Mouse (Mus musculus) heart, postnatal 0 days (tissue): ENCODE measurements around the gene Dlec1. TPM values are rescaled to one million over a fixed set of nuclear protein-coding genes. Genes with fewer than 3 reads are reported as not detected.

Experiments
- ATAC-seq: fragments of 200-750 bp; cut with Nextera tagmentation; 2 replicates; pipeline ENCODE4 v1.8.0; 2017; ENCODE audit warnings: low read depth, moderate number of reproducible peaks, moderate library complexity; ENCODE audit not compliant: insufficient read depth
- DNase-seq: peaks from one replicate; pipeline ENCODE4 v3.0.0-alpha.2; 2016; ENCODE audit warnings: low spot score
- H3K27ac ChIP-seq: fragments of 300-500 bp; sonication (generic); 2 replicates; pipeline ENCODE4 v1.5.1; 2014; ENCODE audit warnings: low read depth, mild to moderate bottlenecking
- H3K27me3 ChIP-seq: fragments of 300-500 bp; sonication (generic); 2 replicates; pipeline ENCODE4 v1.6.1; 2014; ENCODE audit warnings: low read length, mixed read lengths; ENCODE audit not compliant: control insufficient read depth, insufficient read depth
- H3K36me3 ChIP-seq: fragments of 300-500 bp; sonication (generic); replicated peaks from 2 replicates; pipeline ENCODE4 v1.6.1; 2014; ENCODE audit warnings: low read length, mixed read lengths; ENCODE audit not compliant: control insufficient read depth, insufficient read depth
- H3K4me1 ChIP-seq: fragments of 300-500 bp; sonication (generic); 2 replicates; pipeline ENCODE4 v1.6.1; 2014; ENCODE audit warnings: antibody characterized with exemption; ENCODE audit not compliant: control insufficient read depth, insufficient read depth
- H3K4me2 ChIP-seq: fragments of 300-500 bp; sonication (generic); 2 replicates; pipeline ENCODE4 v1.6.1; 2014; ENCODE audit warnings: low read depth, mild to moderate bottlenecking, low read length, moderate library complexity
- H3K4me3 ChIP-seq: fragments of 300-500 bp; sonication (generic); 2 replicates; pipeline ENCODE4 v1.5.1; 2014; ENCODE audit warnings: low read depth, low read length
- H3K9ac ChIP-seq: fragments of 300-500 bp; sonication (generic); replicated peaks from 2 replicates; pipeline ENCODE4 v1.6.1; 2014; ENCODE audit warnings: low read depth, low read length, mixed read lengths
- H3K9me3 ChIP-seq: fragments of 300-500 bp; sonication (generic); replicated peaks from 2 replicates; pipeline ENCODE4 v1.6.1; 2016; ENCODE audit warnings: low read length; ENCODE audit not compliant: control insufficient read depth
- CTCF ChIP-seq: IDR thresholded peaks from 2 replicates; pipeline ENCODE4 v1.5.1; 2016; ENCODE audit warnings: antibody characterized with exemption, control low read depth, low read depth
- EP300 ChIP-seq: IDR thresholded peaks from 2 replicates; pipeline ENCODE4 v1.6.1; 2016; ENCODE audit warnings: antibody characterized with exemption, low read depth
- WGBS: fragments of 180-500 bp; shearing (Covaris S2); extraction: QIAGEN DNeasy Blood & Tissue Kit; methylation state at CpG from one replicate; pipeline ENCODE4 v1.1.7; 2014; 5-methylcytosine and 5-hydroxymethylcytosine counted together
- polyA plus RNA-seq: library from polyadenylated mRNA; unstranded; fragments of >200 nt; fragmentation: Nextera tagmentation; extraction: Ambion mirVana; gene quantifications from 2 replicates; pipeline ENCODE4 v1.2.1, GENCODE M21; 2015
- total RNA-seq: library from RNA; depleted of rRNA; stranded (reverse); fragments of >200 nt; gene quantifications from 2 replicates; pipeline ENCODE4 v1.2.3, GENCODE M21; 2014; ENCODE audit warnings: low replicate concordance

Gene Dlec1
- total and polyA plus RNA-seq, 2 experiments from 2014 or later, result 0.15 TPM; not detected in 1

DNA sequence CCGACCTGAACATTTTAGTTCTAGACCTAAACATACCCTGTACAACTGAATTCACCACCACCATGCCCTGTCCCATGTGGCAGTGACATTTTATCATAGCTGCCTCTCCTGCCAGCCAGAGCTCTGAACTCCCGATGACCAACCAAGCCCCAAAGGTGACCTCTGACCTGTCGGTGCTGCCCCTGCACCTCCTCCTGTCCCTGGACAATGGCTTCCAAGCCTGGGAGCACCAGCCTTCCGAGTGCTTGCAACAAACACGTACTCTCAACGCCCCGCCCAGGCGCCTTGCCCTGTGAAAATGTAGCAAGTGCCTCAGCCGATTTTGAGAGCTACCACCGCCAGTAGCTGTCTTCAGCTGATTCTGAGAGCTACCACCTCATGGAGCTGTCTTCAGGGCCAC is 42.9 kb downstream of the Dlec1 start:
- Histone ChIP-seq H3K36me3 (no peaks in the 10 kb centered on the region), H3K4me2 (no peak overlapping the region), H3K9ac (no peak overlapping the region), H3K4me1 (no peaks in the 10 kb centered on the region), H3K4me3 (no peak overlapping the region), H3K27me3 (no peaks in the 10 kb centered on the region), H3K9me3 (no peaks in the 10 kb centered on the region), H3K27ac (no peak overlapping the region)
- ATAC-seq (no peak), DNase-seq (no peak)
- WGBS, result 51% methylated on average over 10 of the region's 10 CpGs
- TF ChIP-seq CTCF, result no peak
- TF ChIP-seq EP300, result no peak

DNA sequence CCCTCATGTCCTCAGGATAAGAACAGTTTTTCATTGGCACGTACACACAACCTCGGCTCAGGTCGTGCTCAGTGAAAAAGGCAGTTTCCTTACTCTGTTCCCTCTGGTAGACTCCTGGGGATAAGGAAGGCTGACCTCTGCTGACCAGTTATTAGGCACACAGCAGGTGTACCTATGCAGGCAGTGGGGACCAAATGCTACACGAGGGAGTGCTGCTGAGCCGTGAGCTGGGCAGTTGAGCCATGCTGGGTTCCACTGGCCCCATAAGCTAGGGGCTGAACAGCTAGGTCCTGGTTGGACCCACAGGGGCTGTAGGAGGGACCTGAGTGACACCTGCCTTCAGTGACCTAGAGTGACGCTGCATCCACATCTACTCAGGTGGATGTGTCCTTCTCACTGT is 43.4 kb downstream of the Dlec1 start:
- Histone ChIP-seq H3K4me2 (no peak overlapping the region), H3K9ac (no peak overlapping the region), H3K27ac (no peak overlapping the region), H3K27me3 (no peaks in the 10 kb centered on the region), H3K4me3 (no peak overlapping the region), H3K4me1 (no peaks in the 10 kb centered on the region), H3K9me3 (no peaks in the 10 kb centered on the region), H3K36me3 (no peaks in the 10 kb centered on the region)
- ATAC-seq (no peak), DNase-seq (no peak)
- 59% methylated on average over 6 of the region's 6 CpGs for WGBS
- TF ChIP-seq EP300 (no peak), CTCF (no peak)

- TF ChIP-seq CTCF (no peak), EP300 (no peak)
- H3K27me3 ChIP-seq, result no peaks in the 10 kb centered on the region
- H3K36me3 ChIP-seq, result no peaks in the 10 kb centered on the region
- H3K9ac ChIP-seq, result no peak overlapping the region
- DNase-seq (no peak), ATAC-seq (no peak)
- H3K9me3 ChIP-seq, result no peaks in the 10 kb centered on the region
- 57% methylated on average over 13 of the region's 13 CpGs for WGBS
- no peak overlapping the region for H3K4me3 ChIP-seq
- H3K4me2 ChIP-seq, result no peak overlapping the region
- no peaks in the 10 kb centered on the region for H3K4me1 ChIP-seq
- no peak overlapping the region for H3K27ac ChIP-seq
Observed at GRCm38 (mm10) chr9:119146098-119146770, 44.0 kb downstream of the Dlec1 start.

DNA sequence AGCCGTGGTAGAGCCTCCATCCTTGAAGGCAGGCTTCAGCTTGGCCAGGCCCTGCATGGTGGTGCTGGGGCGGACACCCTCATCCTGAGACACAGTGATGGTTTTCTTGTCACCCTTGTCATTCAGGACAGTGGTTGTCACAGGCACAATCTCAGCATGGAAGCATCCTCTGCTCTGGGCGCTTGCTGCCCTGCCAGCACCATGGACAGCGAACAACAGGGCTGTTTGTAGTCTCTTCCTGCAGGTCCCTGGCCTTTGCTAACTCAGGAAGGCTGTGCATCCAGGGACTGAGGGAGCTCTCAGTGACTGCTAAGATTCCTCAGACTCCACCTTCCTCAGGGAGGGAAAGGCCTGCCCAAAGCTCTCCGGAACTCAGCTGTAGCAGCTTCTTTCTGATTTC is 47.3 kb downstream of the Dlec1 start:
- Histone ChIP-seq H3K4me1 (no peaks in the 10 kb centered on the region), H3K36me3 (no peaks in the 10 kb centered on the region), H3K27me3 (0 out of 2 replicates have a peak, but pooled peaks cover 3% of the 10 kb centered on the region), H3K4me3 (no peak overlapping the region), H3K27ac (no peak overlapping the region), H3K9me3 (no peaks in the 10 kb centered on the region), H3K4me2 (no peak overlapping the region), H3K9ac (no peak overlapping the region)
- ATAC-seq (no peak), DNase-seq (peak; percentile 54)
- WGBS, result 22% methylated on average over 5 of the region's 5 CpGs
- TF ChIP-seq EP300 (no peak), CTCF (no peak)

- Histone ChIP-seq H3K36me3 (no peaks in the 10 kb centered on the region), H3K4me1 (0 out of 2 replicates have a peak, but pooled peaks cover 1% of the 10 kb centered on the region), H3K27me3 (peaks cover 23% of the 10 kb centered on the region), H3K27ac (no peak overlapping the region), H3K9ac (no peak overlapping the region), H3K4me3 (no peak overlapping the region), H3K9me3 (no peaks in the 10 kb centered on the region), H3K4me2 (no peak overlapping the region)
- 48% methylated on average over 2 of the region's 2 CpGs for WGBS
- no peak for ATAC-seq
- no peak for TF ChIP-seq EP300
- no peak for TF ChIP-seq CTCF
- DNase-seq, result no peak
Observed at GRCm38 (mm10) chr9:119151751-119152150, 49.5 kb downstream of the Dlec1 start.

DNA sequence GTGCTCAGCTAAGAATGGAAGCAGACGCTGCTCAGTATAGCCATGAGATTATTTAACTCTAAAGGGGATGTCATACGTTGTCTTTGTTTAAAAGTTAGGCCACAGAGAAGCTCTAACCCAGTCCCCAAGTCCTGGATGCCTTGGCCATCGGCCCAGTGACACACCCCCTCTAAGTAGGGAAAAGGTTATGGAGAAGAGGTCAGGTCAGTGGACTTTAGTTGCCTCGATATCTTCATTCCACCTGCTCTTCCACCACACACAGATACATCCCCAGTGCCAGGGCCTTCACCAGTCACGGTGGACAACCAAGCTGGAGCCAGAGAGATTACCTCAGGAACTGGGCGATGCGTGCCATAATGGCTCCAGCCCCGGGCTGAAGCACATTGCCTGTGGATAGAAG is 53.1 kb downstream of the Dlec1 start:
- H3K9ac ChIP-seq, result no peak overlapping the region
- DNase-seq, result no peak
- H3K4me1 ChIP-seq, result 0 out of 2 replicates have a peak, but pooled peaks cover 3% of the 10 kb centered on the region
- ATAC-seq, result no peak
- TF ChIP-seq EP300 (no peak), CTCF (no peak)
- no peaks in the 10 kb centered on the region for H3K36me3 ChIP-seq
- H3K4me3 ChIP-seq, result no peak overlapping the region
- no peak overlapping the region for H3K27ac ChIP-seq
- no peaks in the 10 kb centered on the region for H3K9me3 ChIP-seq
- H3K4me2 ChIP-seq, result no peak overlapping the region
- H3K27me3 ChIP-seq, result peaks cover 33% of the 10 kb centered on the region
- WGBS, result 70% methylated on average over 8 of the region's 8 CpGs
